Mouse (Mus musculus) cerebral cortex, adult 2 months (tissue): ENCODE measurements around the gene Apoa5.

Experiments
- WGBS: fragments of 180-500 bp; shearing (Covaris S2); methylation state at CpG from one replicate; pipeline ENCODE4 v1.1.7; 2018; 5-methylcytosine and 5-hydroxymethylcytosine counted together

Gene Apoa5

DNA sequence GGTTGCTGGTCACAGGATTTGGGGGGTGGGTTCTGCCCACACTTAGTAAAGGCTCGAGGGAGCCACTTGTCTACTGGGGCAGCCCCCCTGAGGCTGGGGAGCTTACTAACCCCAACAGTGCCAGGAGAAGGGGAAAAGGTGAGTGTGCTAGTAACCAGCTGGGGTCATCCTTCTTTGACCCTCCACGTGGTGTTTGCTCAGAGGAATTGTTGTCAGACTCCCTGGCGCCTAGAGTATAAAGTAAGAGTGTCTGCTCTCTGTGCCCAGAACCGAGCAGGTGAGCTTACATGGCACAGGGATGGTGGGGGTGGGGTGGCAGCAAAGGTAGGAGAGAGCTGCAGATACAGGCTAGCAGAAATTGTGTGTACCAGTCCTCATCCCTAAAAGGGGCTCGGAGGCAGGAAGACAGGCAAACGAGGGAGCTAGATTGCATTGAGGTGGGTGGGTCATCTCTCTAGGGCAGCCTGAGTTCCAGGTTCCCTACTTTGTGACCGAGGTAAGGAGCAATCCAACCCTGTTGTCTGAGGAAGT lies at the start of gene Apoa5:
Apoa5 (plus strand) TSS at position 291 of the 531 bp plus-strand sequence.
- 55% methylated on average over 7 of the region's 7 CpGs for WGBS

DNA sequence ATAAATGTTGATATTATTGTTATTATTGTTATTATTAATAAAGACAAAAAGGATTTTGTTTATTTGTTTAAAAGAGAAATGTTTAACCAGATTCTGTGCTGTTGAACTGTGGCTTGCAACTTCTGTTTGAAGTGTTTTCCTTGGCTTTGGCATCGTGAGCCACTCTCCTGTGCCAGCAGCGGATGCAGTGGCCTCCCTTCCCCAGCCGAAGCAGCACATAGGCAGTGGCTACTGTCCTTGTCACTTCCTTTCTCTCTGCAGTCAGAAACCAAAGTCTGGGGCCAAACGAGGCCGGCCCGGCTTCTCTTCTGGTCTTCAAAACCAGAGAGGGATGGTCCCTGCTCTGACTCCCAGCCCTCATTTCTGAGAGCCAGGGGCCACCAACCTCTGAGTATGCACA lies 45.3 kb upstream of the Apoa5 start:
- 70% methylated on average over 6 of the region's 6 CpGs for WGBS

GRCm38 (mm10) chr9:46224101-46224500 lies 44.3 kb upstream of the Apoa5 start:
- 86% methylated on average over 3 of the region's 3 CpGs for WGBS

- WGBS = 68% methylated on average over 5 of the region's 5 CpGs
Observed at GRCm38 (mm10) chr9:46224945-46225660, 43.3 kb upstream of the Apoa5 start.

- 92% methylated on average over 3 of the region's 3 CpGs for WGBS
Observed at GRCm38 (mm10) chr9:46227064-46227614, 41.3 kb upstream of the Apoa5 start.

DNA sequence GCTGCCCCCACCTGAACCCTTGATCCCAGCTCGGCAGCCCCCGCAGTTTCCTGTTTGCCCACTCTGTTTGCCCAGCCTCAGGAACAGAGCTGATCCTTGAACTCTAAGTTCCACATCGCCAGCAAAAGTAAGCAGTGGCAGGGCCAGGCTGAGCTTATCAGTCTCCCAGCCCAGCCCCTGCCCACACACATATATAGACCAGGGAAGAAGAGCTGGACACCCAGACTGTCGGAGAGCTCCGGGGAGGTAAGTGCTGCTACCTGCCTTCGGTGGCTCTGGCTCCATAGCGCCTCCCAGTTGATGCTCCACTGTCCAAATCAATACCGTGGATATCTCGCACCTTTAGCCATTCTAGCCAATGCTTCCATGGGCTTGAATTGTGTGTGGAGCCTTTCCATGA lies 39.9 kb upstream of the Apoa5 start, which contains the start of gene Apoa1:
Apoa1 (plus strand) TSS at position 90 of the 400 bp plus-strand sequence.
- WGBS = 77% methylated on average over 9 of the region's 9 CpGs

GRCm38 (mm10) chr9:46229573-46230449 lies 38.6 kb upstream of the Apoa5 start:
- WGBS = 14% methylated on average over 37 of the region's 37 CpGs

- 30% methylated on average over 13 of the region's 13 CpGs for WGBS
Observed at GRCm38 (mm10) chr9:46230450-46230975, 37.9 kb upstream of the Apoa5 start.

DNA sequence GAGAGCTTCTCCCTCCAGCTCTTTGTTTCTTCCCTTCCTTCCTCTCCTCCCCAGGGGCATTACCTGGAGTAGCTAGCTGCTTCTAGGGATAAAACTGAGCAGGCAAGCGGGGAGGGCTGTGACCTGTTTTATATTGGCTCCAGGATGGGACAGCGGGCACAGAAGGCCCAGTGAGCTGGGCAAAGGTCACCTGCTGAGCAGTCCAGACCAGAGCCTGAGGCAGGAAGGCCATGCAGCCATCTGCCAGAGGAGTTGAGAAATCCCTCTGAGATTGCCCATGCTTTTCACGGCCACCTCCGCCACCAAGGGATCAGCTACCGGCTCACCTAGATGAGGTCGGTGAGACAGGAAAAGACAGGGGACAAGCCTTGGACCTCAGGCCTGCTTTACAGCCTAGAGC lies 33.2 kb upstream of the Apoa5 start:
- 91% methylated on average over 6 of the region's 6 CpGs for whole genome bisulfite sequencing

GRCm38 (mm10) chr9:46235596-46235648 lies 33.0 kb upstream of the Apoa5 start, which contains the start of gene Apoc3:
Gene Apoc3 (minus strand): TSS chr9:46235636.

GRCm38 (mm10) chr9:46235649-46236048 lies 32.8 kb upstream of the Apoa5 start:
- 86% methylated on average over 4 of the region's 4 CpGs for WGBS

GRCm38 (mm10) chr9:46238850-46239249 lies 29.6 kb upstream of the Apoa5 start:
- 93% methylated on average over 7 of the region's 7 CpGs for WGBS

DNA sequence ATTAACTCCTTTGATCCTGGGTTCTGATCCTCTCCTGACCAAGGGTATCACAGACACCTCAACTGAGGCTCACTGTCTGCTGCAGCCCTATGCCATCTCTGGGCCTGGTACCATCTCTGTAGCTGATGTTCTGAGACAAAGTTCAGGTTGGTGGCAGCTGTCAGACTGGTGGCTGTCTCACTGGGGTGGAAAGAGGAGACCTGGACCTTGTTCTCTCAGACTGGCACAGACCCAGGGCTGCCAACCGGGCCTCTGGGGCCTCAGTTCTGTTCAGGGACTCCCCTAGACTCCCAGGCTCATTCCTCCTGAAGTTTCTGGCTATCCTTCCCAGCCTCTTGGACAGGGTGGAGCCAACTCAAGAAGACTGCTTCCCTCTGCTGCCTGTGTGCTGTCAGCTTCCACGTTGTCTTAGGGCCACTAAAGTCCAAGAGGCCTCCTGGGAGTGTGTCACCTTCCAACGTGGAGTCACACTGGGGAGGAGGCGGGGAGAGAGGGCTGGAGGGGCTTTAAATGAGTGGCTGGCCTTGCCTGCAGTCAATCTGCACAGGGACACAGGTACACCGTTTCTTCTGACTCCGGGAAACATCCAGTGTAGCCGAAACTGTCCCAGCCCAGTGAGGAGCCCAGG lies 27.8 kb upstream of the Apoa5 start, which contains the start of gene Apoa4:
Apoa4 (plus strand) TSS at position 171 of the 628 bp plus-strand sequence.
- WGBS = 88% methylated on average over 7 of the region's 7 CpGs

GRCm38 (mm10) chr9:46241818-46242217 lies 26.6 kb upstream of the Apoa5 start:
- 78% methylated on average over 2 of the region's 2 CpGs for WGBS

- 67% methylated on average over 4 of the region's 4 CpGs for WGBS
Observed at GRCm38 (mm10) chr9:46243122-46243521, 25.3 kb upstream of the Apoa5 start.

DNA sequence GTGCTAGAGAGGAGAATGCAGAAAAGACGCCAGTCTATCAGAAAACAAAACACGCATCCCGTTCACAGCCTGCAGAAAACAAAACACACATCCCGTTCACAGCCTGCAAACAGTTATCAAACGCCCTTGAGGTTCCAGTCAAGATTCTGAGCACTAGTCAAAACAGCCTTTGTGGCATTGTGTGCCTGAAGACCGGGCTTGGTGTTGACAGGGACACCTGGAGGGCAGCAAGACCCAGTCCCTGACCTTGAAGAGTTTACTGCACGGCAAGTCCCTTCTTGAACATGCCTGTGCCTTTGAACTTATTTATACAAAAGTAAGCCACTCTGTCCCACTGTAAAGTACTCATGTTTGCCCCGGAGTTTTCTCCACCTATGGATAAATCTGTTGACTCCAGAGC lies 24.8 kb upstream of the Apoa5 start:
- 56% methylated on average over 8 of the region's 8 CpGs for WGBS

- 18% methylated on average over 11 of the region's 11 CpGs for WGBS
Observed at GRCm38 (mm10) chr9:46246752-46247324, 21.6 kb upstream of the Apoa5 start.

GRCm38 (mm10) chr9:46256177-46256576 lies 12.3 kb upstream of the Apoa5 start:
- WGBS = 91% methylated on average over 7 of the region's 7 CpGs

DNA sequence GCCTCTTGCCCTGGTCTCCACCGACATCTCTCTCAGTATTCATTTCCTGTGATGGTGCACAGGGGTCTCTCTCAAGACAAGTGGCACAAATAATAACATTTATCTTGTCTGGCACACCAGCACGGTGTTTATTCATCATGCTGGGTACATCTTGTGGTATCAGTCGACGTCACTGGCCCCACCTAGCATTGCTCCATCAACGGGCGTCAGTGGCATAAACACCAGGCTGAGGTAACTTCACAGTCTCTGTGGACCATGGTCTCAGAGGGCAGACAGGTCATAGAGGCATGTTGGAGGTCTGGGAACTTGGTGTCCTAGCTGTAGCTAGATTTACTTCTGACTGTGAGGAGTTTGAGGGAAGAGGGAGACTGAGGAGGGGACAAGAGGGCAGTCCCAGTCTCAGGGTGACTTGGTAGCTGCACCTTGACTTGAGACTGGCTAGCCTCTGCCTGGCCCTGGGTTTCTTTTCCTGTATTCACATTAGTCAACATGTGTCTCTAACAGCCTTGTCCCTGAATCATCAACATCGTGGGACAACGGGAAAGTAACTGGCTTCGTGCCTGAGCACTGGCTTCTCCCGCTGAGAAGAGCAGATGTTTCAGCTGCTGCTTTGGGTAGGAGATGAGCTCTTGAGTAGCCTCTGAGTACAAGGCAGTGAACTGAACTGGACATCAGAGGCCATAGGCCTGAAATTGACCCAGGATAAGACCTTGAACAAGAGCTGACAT lies 11.6 kb upstream of the Apoa5 start:
- 82% methylated on average over 10 of the region's 10 CpGs for WGBS

- WGBS = 92% methylated on average over 3 of the region's 3 CpGs
Observed at GRCm38 (mm10) chr9:46257546-46257945, 10.9 kb upstream of the Apoa5 start.

DNA sequence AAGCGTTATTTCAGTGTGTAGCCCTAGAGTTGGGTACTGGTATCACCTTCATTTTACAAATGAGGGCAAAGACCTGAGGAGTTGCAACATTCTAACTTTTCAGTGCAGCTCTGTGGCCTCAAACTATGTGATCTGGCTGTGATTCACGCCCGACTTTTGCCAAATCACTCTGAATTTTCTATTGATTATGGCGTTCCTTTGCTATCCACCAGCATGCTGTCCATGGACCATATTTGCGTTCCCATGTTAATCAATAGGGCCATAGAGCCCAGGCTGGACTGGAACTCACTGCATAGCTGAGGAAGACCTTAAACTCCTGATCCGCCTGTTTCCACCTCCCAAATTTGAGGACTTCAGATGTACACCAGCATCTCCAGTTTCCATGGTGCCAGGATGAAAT lies 9.3 kb upstream of the Apoa5 start:
- 90% methylated on average over 6 of the region's 6 CpGs for WGBS
